Mouse (Mus musculus): ENCODE results near the gene Ptk7.
A peak's percentile ranks its signal among the peaks of the same experiment; 100 is the strongest.

DNA sequence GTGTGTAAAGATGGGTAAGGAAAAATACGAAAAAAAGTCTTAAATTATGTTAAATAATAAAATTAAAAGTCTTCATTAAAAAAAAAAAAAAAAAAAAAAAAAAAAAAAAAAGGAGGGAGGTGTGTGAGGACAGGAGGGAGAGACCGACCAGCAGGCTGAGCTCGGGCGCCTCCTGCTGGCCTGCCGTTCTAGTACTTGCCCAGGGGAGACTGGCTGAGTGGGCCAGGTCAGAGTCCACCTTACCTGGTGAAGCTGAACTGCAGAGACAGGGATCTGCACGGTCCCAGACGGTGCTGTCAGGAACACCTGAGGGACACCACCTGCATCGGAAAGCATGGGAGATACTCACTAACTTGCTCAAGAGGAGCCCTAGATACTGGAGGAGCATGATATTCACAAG lies 80.1 kb downstream of the Ptk7 start:
- TF ChIP-seq CTCF (IDR thresholded peaks at IDR 0.05; ENCODE audit: low read depth) (peak; percentile 56), EP300 (IDR thresholded peaks at IDR 0.05; ENCODE audit: low read depth) (no peak)

Measured in heart, postnatal 0 days (tissue).